In genomic region chr4:140617391-140618385, GRCm38 (mm10) we compare ENCODE assay signal across 8 mouse cellular contexts. TPM values are rescaled to one million over a fixed set of nuclear protein-coding genes. Genes with fewer than 3 reads are reported as not detected.
DNase-seq lines count a peak whose midpoint lies in the region; ATAC-seq and TF ChIP-seq lines count a peak whose summit lies in the region.

No protein-coding gene starts in this region.

- peak; percentile 21; the same call in 1 of the 2 replicates for ATAC-seq in forebrain, embryonic 15.5 days (replicated peaks)
- ATAC-seq in hindbrain, postnatal 0 days = peak; percentile 46
- peak; percentile 52 for ATAC-seq in liver, embryonic 13.5 days (ENCODE audit: low read depth)
- no peak for ATAC-seq in frontal cortex, adult (ENCODE audit: low TSS enrichment)

- DNase-seq in adrenal gland, postnatal 36 days = peak; percentile 57 to 66
- peak; percentile 69 for DNase-seq in hindbrain, postnatal 0 days (ENCODE audit: low spot score)
- DNase-seq in liver, embryonic 13.5 days = no peak
- peak; percentile 26 for DNase-seq in retina, embryonic 14.5 days (ENCODE audit: low spot score)
- DNase-seq in spleen, adult 12 weeks (ENCODE audit: low spot score) = no peak

- no peaks in the 10 kb centered on the region for H3K27me3 ChIP-seq in C2C12 (ENCODE audit: control insufficient read depth, insufficient read depth, insufficient read length)
- no peaks in the 10 kb centered on the region for H3K27me3 ChIP-seq in forebrain, embryonic 15.5 days
- H3K27me3 ChIP-seq in hindbrain, postnatal 0 days (ENCODE audit: insufficient read depth, low read length) = no peaks in the 10 kb centered on the region
- H3K27me3 ChIP-seq in liver, embryonic 13.5 days = no peaks in the 10 kb centered on the region

- no peaks in the 10 kb centered on the region for H3K9me3 ChIP-seq in forebrain, embryonic 15.5 days
- H3K9me3 ChIP-seq in hindbrain, postnatal 0 days (ENCODE audit: low read length) = no peaks in the 10 kb centered on the region
- H3K9me3 ChIP-seq in liver, embryonic 13.5 days (replicated peaks) = no peaks in the 10 kb centered on the region

- no peak overlapping the region for H3K4me3 ChIP-seq in C2C12 (ENCODE audit: insufficient read depth, poor library complexity, severe bottlenecking)
- H3K4me3 ChIP-seq in forebrain, embryonic 15.5 days = no peak overlapping the region
- H3K4me3 ChIP-seq in hindbrain, postnatal 0 days (ENCODE audit: low read length) = no peak overlapping the region
- no peak overlapping the region for H3K4me3 ChIP-seq in liver, embryonic 13.5 days (replicated peaks)

- no peaks in the 10 kb centered on the region for H3K79me2 ChIP-seq in C2C12 (ENCODE audit: control insufficient read depth, insufficient read depth)

- WGBS in forebrain, embryonic 15.5 days = 66% methylated on average over 16 of the region's 16 CpGs
- 52% methylated on average over 16 of the region's 16 CpGs for WGBS in hindbrain, postnatal 0 days
- 62% methylated on average over 16 of the region's 16 CpGs for WGBS in liver, embryonic 13.5 days (ENCODE audit: insufficient replicate concordance)

- H3ac ChIP-seq in C2C12 (ENCODE audit: control insufficient read depth, insufficient read length, low read depth) = no peak overlapping the region

- TF ChIP-seq CTCF in C2C12 (IDR thresholded peaks at IDR 0.05; ENCODE audit: control insufficient read depth, insufficient read depth, insufficient read length) = peak; percentile 37
- TF ChIP-seq CTCF in hindbrain, postnatal 0 days (IDR thresholded peaks at IDR 0.05; ENCODE audit: low read depth) = peak; percentile 58

- H3K79me3 ChIP-seq in C2C12 (ENCODE audit: low read depth) = no peaks in the 10 kb centered on the region

- peaks cover 19% of the 10 kb centered on the region for H3K4me1 ChIP-seq in forebrain, embryonic 15.5 days
- H3K4me1 ChIP-seq in hindbrain, postnatal 0 days (ENCODE audit: insufficient read depth, low read length) = peaks cover 12% of the 10 kb centered on the region; the same call in 1 of the 2 replicates
- peaks cover 42% of the 10 kb centered on the region for H3K4me1 ChIP-seq in liver, embryonic 13.5 days (replicated peaks)

- H3K9ac ChIP-seq in forebrain, embryonic 15.5 days (replicated peaks) = no peak overlapping the region
- no peak overlapping the region for H3K9ac ChIP-seq in hindbrain, postnatal 0 days (replicated peaks; ENCODE audit: low read length)
- H3K9ac ChIP-seq in liver, embryonic 13.5 days = no peak overlapping the region

- no peaks in the 10 kb centered on the region for H3K36me3 ChIP-seq in C2C12 (ENCODE audit: control insufficient read depth, insufficient read depth)
- peaks cover 10% of the 10 kb centered on the region; the same call in 1 of the 2 replicates for H3K36me3 ChIP-seq in forebrain, embryonic 15.5 days
- H3K36me3 ChIP-seq in hindbrain, postnatal 0 days (ENCODE audit: insufficient read depth, low read length) = no peaks in the 10 kb centered on the region; the same call in 1 of the 2 replicates
- no peaks in the 10 kb centered on the region for H3K36me3 ChIP-seq in liver, embryonic 13.5 days

- H3K4me2 ChIP-seq in forebrain, embryonic 15.5 days (replicated peaks) = no peak overlapping the region
- H3K4me2 ChIP-seq in hindbrain, postnatal 0 days (ENCODE audit: low read depth, low read length) = no peak overlapping the region
- no peak overlapping the region for H3K4me2 ChIP-seq in liver, embryonic 13.5 days

- H3K27ac ChIP-seq in forebrain, embryonic 15.5 days (replicated peaks) = peak overlapping the region; percentile 29; the same call in 1 of the 2 replicates
- H3K27ac ChIP-seq in hindbrain, postnatal 0 days = peak overlapping the region; percentile 51; the same call in 1 of the 2 replicates
- peak overlapping the region; percentile 9; the same call in 1 of the 2 replicates for H3K27ac ChIP-seq in liver, embryonic 13.5 days

TF ChIP-seq in C2C12, 6 proteins besides CTCF, POLR2A, EP300 and RAD21:
- TF ChIP-seq USF1 (IDR thresholded peaks at IDR 0.05; ENCODE audit: low read depth) = peak; percentile 23
- no peak for TF ChIP-seq CEBPB (IDR thresholded peaks at IDR 0.05; ENCODE audit: low read depth)
- TF ChIP-seq FOSL1 (IDR thresholded peaks at IDR 0.05; ENCODE audit: insufficient read depth, low read length, poor library complexity, severe bottlenecking) = no peak
- TF ChIP-seq MYOG (IDR thresholded peaks at IDR 0.05; ENCODE audit: control insufficient read depth, extremely low read depth, insufficient read length) = no peak
- peak; percentile 52 for TF ChIP-seq MAX (IDR thresholded peaks at IDR 0.05)
- peak; percentile 11 for TF ChIP-seq MYOD1 (IDR thresholded peaks at IDR 0.05; ENCODE audit: control insufficient read depth, insufficient read length, low read depth)

RNA-seq across cellular contexts. Expression of gene Arhgef10l, which starts 48.1 kb away (rescaled TPM):
- 27.8 TPM for polyA plus RNA-seq in C2C12 (2012; fragmentation: generic; extraction: Trizol)
- total RNA-seq in adrenal gland, postnatal 36 days (2021) = 10 to 100 TPM; 11.9 to 17.7 TPM
- polyA plus RNA-seq in forebrain, embryonic 15.5 days (2015; fragmentation: Nextera tagmentation; extraction: Ambion mirVana) = 24.5 and 26.9 TPM in 2 replicates
- total RNA-seq in hindbrain, postnatal 0 days (2014; rRNA removed) = 79.2 and 79.4 TPM in 2 replicates
- 22.5 and 22.6 TPM in 2 replicates for polyA plus RNA-seq in hindbrain, postnatal 0 days (2015; fragmentation: Nextera tagmentation; extraction: Ambion mirVana)
- polyA plus RNA-seq in liver, embryonic 13.5 days (2015; fragmentation: Nextera tagmentation; extraction: Ambion mirVana) = 2.6 and 2.7 TPM in 2 replicates

Comparison
In these comparisons a context has a peak if more than half of its experiments do, and no peak if none do; other contexts are left out.
1. DNase-seq: peak in adrenal gland, postnatal 36 days (2 of 2), hindbrain, postnatal 0 days (single experiment) and retina, embryonic 14.5 days (single experiment); none in liver, embryonic 13.5 days (single experiment) and spleen, adult 12 weeks (single experiment).
2. Peak in every context shown above with its lines, with median percentiles within 50 percentile points of each other: H3K27ac ChIP-seq.